Mouse (Mus musculus) layer of hippocampus, adult 2 months (tissue): ENCODE measurements around the gene Dhrs9. TPM values are rescaled to one million over a fixed set of nuclear protein-coding genes. Genes with fewer than 3 reads are reported as not detected.

Experiments
- DNase-seq, 2 experiments: peaks; one replicate each; pipeline ENCODE4 v3.0.0; 2022; ENCODE audit warnings: low spot score in 2 of 2
- H3K27ac ChIP-seq: fragments of 200-600 bp; 2 replicates; pipeline ENCODE4 v1.8.1; 2022
- H3K4me3 ChIP-seq: fragments of 200-600 bp; 2 replicates; pipeline ENCODE4 v1.8.1; 2022; ENCODE audit warnings: mild to moderate bottlenecking
- CTCF ChIP-seq: fragments of 200-600 bp; conservative IDR thresholded peaks from 2 replicates; pipeline ENCODE4 v1.8.1; 2022; ENCODE audit warnings: antibody characterized with exemption, mild to moderate bottlenecking, moderate library complexity
- total RNA-seq, 2 experiments: library from RNA; stranded (reverse); gene quantifications; 2 replicates each; pipeline ENCODE4 v1.2.3; 2021

Dhrs9 gene
- total RNA-seq, 2 experiments from 2014 or later, result not detected

GRCm38 (mm10) chr2:69396760-69397435, 16.7 kb downstream of the Dhrs9 start:
- TF ChIP-seq CTCF, result no peak
- no peak overlapping the region for H3K27ac ChIP-seq
- H3K4me3 ChIP-seq, result no peak overlapping the region
- no peak for DNase-seq

GRCm38 (mm10) chr2:69400866-69401604, 20.8 kb downstream of the Dhrs9 start:
- Histone ChIP-seq H3K27ac (no peak overlapping the region), H3K4me3 (no peak overlapping the region)
- TF ChIP-seq CTCF, result no peak
- DNase-seq, result no peak

DNA sequence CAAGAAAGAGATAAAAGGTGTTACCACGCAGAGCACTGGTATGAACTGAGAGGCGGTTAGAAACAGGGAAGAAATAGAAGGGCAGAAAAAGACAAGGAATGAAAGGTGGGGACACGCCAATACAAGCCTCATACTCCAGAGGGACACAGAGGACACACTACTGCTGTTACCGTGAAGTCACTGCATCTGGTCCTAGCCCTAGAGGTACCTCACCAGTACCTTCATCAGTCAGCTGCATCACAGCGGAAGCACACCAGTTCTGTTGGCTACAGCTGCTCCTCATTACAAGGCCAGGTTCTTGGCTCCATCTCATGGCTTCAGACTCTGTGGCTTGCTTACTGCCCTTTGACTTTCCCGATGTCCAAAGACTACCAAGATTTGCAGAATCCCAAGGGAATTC, 21.6 kb downstream of the Dhrs9 start:
- Histone ChIP-seq H3K27ac (no peak overlapping the region), H3K4me3 (no peak overlapping the region)
- DNase-seq, result no peak
- TF ChIP-seq CTCF, result no peak

GRCm38 (mm10) chr2:69402309-69402708, 22.1 kb downstream of the Dhrs9 start:
- peak in 1 of 2 experiments; percentile 3 for DNase-seq
- H3K4me3 ChIP-seq, result no peak overlapping the region
- no peak overlapping the region for H3K27ac ChIP-seq
- no peak for TF ChIP-seq CTCF

- no peak for TF ChIP-seq CTCF
- DNase-seq, result no peak
- H3K4me3 ChIP-seq, result no peak overlapping the region
- H3K27ac ChIP-seq, result no peak overlapping the region
Observed at GRCm38 (mm10) chr2:69405692-69406091, 25.4 kb downstream of the Dhrs9 start.

DNA sequence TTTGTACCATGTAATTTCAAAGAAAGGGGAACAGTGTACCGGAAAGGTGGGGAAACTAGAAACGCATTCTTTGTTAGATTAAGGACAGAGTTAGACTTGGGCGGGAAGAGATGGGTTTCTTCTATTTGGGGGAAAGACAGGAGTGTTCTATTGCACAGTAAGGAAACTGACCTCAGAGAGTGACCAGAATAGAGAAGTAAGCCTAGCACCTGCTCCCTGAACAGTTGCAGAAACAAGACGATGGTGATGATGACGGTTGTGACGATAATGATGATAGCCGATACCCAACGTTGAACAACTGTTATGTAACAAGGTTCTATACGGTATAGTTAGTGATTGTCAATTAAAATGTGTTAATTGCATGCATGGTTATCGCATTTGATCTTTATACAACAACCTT, 34.3 kb downstream of the Dhrs9 start:
- no peak overlapping the region for H3K4me3 ChIP-seq
- no peak for TF ChIP-seq CTCF
- no peak overlapping the region for H3K27ac ChIP-seq
- DNase-seq, result no peak

- Histone ChIP-seq H3K27ac (no peak overlapping the region), H3K4me3 (no peak overlapping the region)
- DNase-seq, result no peak
- TF ChIP-seq CTCF, result no peak
Observed at GRCm38 (mm10) chr2:69415070-69415469, 34.8 kb downstream of the Dhrs9 start.

DNA sequence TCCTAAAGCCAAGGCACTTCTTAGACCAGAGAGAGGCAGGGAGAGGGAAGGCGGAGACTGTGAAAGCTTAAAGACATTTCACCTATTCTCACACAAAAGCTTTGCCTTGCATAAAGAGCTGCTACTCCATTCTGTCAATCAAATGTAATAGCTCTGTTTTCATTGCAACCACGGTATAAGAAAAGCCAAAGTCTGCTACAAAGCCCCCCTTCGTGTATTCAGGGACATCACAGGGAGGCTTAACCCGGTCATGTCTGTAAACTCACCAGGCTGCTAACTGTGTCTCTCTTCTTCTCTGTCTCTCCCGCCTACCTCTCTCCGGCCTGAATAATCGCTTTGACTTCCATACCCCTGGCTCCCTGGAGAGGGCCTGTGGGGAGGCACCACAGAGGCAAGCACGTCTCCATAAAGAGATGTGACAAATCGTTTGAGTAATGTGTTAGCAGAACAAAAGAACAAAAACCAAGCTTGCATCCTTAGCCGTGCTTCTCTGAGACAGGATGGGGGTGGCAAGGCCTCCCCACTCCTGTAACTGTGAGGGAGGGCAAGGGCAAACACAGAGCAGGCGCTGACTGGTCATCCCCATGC, 38.1 kb downstream of the Dhrs9 start:
- TF ChIP-seq CTCF, result no peak
- DNase-seq, result no peak
- Histone ChIP-seq H3K27ac (no peak overlapping the region), H3K4me3 (no peak overlapping the region)

- DNase-seq, result no peak
- Histone ChIP-seq H3K4me3 (no peak overlapping the region), H3K27ac (no peak overlapping the region)
- TF ChIP-seq CTCF, result no peak
Observed at GRCm38 (mm10) chr2:69424829-69425228, 44.6 kb downstream of the Dhrs9 start.

DNA sequence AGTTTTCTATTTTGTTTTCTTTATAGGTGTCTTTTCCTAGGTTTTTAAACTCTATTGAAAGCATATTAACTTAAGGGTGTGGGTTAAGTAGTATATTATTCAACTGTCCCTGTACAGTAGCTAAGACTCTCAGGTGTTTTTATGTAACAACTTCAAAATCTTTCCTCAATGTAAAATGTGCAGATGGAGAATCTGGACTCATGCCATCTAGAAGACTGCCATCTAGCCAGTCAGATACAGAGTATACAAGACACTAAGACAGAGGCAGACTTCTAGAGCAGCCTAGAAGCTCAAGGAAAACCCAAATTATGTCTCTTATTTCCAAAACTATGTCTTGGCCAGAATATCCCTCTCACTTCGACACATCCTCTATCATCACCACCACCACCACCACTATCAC, 45.8 kb downstream of the Dhrs9 start:
- Histone ChIP-seq H3K4me3 (no peak overlapping the region), H3K27ac (no peak overlapping the region)
- DNase-seq, result no peak
- TF ChIP-seq CTCF, result no peak

GRCm38 (mm10) chr2:69427141-69427540, 46.9 kb downstream of the Dhrs9 start:
- Histone ChIP-seq H3K4me3 (no peak overlapping the region), H3K27ac (no peak overlapping the region)
- no peak for TF ChIP-seq CTCF
- DNase-seq, result no peak

GRCm38 (mm10) chr2:69428116-69428515, 47.9 kb downstream of the Dhrs9 start:
- no peak overlapping the region for H3K27ac ChIP-seq
- peak; percentile 93 for TF ChIP-seq CTCF
- DNase-seq, result peak; percentile 54 to 83
- H3K4me3 ChIP-seq, result no peak overlapping the region

- Histone ChIP-seq H3K4me3 (no peak overlapping the region), H3K27ac (no peak overlapping the region)
- TF ChIP-seq CTCF, result no peak
- no peak for DNase-seq
Observed at GRCm38 (mm10) chr2:69441656-69442055, 61.4 kb downstream of the Dhrs9 start.

DNA sequence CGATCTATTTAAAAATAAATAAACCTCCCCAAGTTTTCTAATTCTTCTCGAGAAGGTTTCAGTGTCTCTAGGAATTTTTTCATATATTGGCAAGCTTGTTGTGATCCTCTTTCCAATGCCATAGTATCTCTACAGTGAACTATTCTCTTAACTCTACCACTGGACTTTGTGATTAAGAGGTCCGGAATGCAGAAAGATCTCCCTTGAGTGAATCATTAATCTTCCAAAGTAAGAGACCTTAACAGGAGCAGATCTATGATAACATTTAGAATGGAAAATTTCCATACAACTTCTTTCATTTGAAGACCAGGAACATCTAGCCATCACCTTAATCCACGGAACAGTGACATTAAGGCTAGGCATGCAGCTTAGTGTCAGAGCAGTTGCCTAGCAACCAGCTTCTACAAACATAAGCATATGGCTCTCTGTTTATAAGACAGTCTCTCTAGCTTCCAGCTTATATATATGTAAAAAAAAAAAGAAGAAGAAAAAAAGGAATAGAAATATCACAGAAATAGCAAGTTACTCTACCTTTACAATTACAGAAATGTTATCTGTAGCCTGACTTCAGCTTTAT, 65.7 kb downstream of the Dhrs9 start:
- no peak for TF ChIP-seq CTCF
- DNase-seq, result peak in 1 of 2 experiments; percentile 15
- H3K4me3 ChIP-seq, result no peak overlapping the region

More for the DNA sequence above, 65.7 kb downstream of the Dhrs9 start:
- no peak overlapping the region for H3K27ac ChIP-seq
